Mouse (Mus musculus): ENCODE data around the gene Atxn7l1. TPM values are rescaled to one million over a fixed set of nuclear protein-coding genes. Genes with fewer than 3 reads are reported as not detected.

Atxn7l1 gene
- polyA plus RNA-seq, 2 experiments from 2014 or later, result 75.6 to 87.7 TPM

- ATAC-seq, result peak; percentile 79
Measured at GRCm38 (mm10) chr12:33183138-33183627, 35.7 kb downstream of the Atxn7l1 start.

- ATAC-seq, result no peak
Measured at GRCm38 (mm10) chr12:33184137-33184536, 36.6 kb downstream of the Atxn7l1 start.

GRCm38 (mm10) chr12:33185046-33185445 is 37.6 kb downstream of the Atxn7l1 start:
- ATAC-seq, result no peak

GRCm38 (mm10) chr12:33186331-33186730 is 38.8 kb downstream of the Atxn7l1 start:
- ATAC-seq, result no peak

- no peak for ATAC-seq
Measured at GRCm38 (mm10) chr12:33190133-33190532, 42.6 kb downstream of the Atxn7l1 start.

GRCm38 (mm10) chr12:33190633-33191032 is 43.1 kb downstream of the Atxn7l1 start:
- ATAC-seq, result no peak

- ATAC-seq, result no peak
Measured at GRCm38 (mm10) chr12:33193408-33193901, 46.0 kb downstream of the Atxn7l1 start.

- ATAC-seq, result no peak
Measured at GRCm38 (mm10) chr12:33195175-33195574, 47.7 kb downstream of the Atxn7l1 start.

GRCm38 (mm10) chr12:33197287-33197686 is 49.8 kb downstream of the Atxn7l1 start:
- ATAC-seq, result no peak

- ATAC-seq, result no peak
Measured at GRCm38 (mm10) chr12:33197746-33198145, 50.3 kb downstream of the Atxn7l1 start.

GRCm38 (mm10) chr12:33201068-33201467 is 53.6 kb downstream of the Atxn7l1 start:
- ATAC-seq, result no peak

GRCm38 (mm10) chr12:33201491-33202210 is 54.2 kb downstream of the Atxn7l1 start:
- ATAC-seq, result no peak

GRCm38 (mm10) chr12:33205255-33205654 is 57.8 kb downstream of the Atxn7l1 start:
- ATAC-seq, result no peak

- no peak for ATAC-seq
Measured at GRCm38 (mm10) chr12:33206300-33206699, 58.8 kb downstream of the Atxn7l1 start.

- no peak for ATAC-seq
Measured at GRCm38 (mm10) chr12:33210856-33211255, 63.4 kb downstream of the Atxn7l1 start.

GRCm38 (mm10) chr12:33218215-33218859 is 70.8 kb downstream of the Atxn7l1 start:
- no peak for ATAC-seq

GRCm38 (mm10) chr12:33219436-33219835 is 71.9 kb downstream of the Atxn7l1 start:
- ATAC-seq, result no peak

GRCm38 (mm10) chr12:33220081-33220480 is 72.6 kb downstream of the Atxn7l1 start:
- no peak for ATAC-seq

- peak; percentile 81 for ATAC-seq
Measured at GRCm38 (mm10) chr12:33220509-33221051, 73.1 kb downstream of the Atxn7l1 start.

GRCm38 (mm10) chr12:33222187-33222586 is 74.7 kb downstream of the Atxn7l1 start:
- no peak for ATAC-seq

GRCm38 (mm10) chr12:33225117-33225541 is 77.6 kb downstream of the Atxn7l1 start:
- no peak for ATAC-seq

- no peak for ATAC-seq
Measured at GRCm38 (mm10) chr12:33225978-33226377, 78.5 kb downstream of the Atxn7l1 start.

- no peak for ATAC-seq
Measured at GRCm38 (mm10) chr12:33226596-33226995, 79.1 kb downstream of the Atxn7l1 start.

GRCm38 (mm10) chr12:33235314-33235713 is 87.8 kb downstream of the Atxn7l1 start:
- no peak for ATAC-seq

All from CD4-positive, CD25-positive, alpha-beta regulatory T cell, adult 4 months (primary cell).